Mouse (Mus musculus) thymus, adult 2 months (tissue): ENCODE measurements around the gene Ccl27a.
"Not testable (repeated sequence)": the region's sequence is repeated elsewhere in the genome, so short reads cannot be mapped to it uniquely, and the experiment has no call there.

Experiments
- CTCF ChIP-seq: fragments of 200-500 bp; IDR thresholded peaks from 2 replicates; pipeline ENCODE4 v1.5.1; 2012; ENCODE audit warnings: mild to moderate bottlenecking, control low read depth, low read length, moderate library complexity, borderline replicate concordance; ENCODE audit not compliant: control insufficient read depth, poor library complexity, insufficient read depth; ENCODE audit errors: extremely low read depth
- POLR2A ChIP-seq: fragments of 200-500 bp; IDR thresholded peaks from 2 replicates; pipeline ENCODE4 v1.6.1; 2012; ENCODE audit warnings: mild to moderate bottlenecking, low read length, control low read depth, moderate library complexity; ENCODE audit not compliant: control insufficient read depth, poor library complexity, insufficient read depth; ENCODE audit errors: extremely low read depth

- not testable (repeated sequence) for TF ChIP-seq CTCF, POLR2A
Measured at GRCm38 (mm10) chr4:41774506-41774905, 459 bp upstream of the Ccl27a start.
